ENCODE assay signal across 24 mouse cellular contexts in the genomic region with DNA sequence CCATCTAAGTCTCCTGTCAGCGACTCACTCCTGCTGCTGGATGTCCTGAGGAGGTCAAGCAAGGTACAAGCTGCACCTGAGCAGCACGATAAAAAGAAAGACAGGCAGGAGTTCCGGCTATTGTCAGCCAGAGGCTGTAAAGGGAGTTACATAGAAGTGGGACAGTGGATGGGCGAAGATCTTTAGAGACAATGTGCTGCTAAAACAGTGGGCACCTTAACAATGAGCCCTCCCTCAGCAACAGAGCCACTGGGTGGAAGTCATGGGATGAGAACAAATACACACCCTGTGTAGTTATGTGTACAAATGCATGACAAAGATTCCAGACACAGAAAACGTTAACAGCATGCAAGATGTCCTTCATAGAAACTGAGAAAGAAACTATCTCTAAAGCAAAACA.
DNase-seq lines count a peak whose midpoint lies in the region; ATAC-seq and TF ChIP-seq lines count a peak whose summit lies in the region.
"Had no signal": no experiment of that assay in that cellular context is flagged by ENCODE, and none has a peak within 500 bp of the region (broad histone marks: within the 10 kb centered on the region; RNA-seq: fewer than 3 reads in every experiment).

No protein-coding gene starts in this region.

- H3K4me3 ChIP-seq in hindbrain, embryonic 10.5 days = no peak overlapping the region
- no peak overlapping the region for H3K4me3 ChIP-seq in hindbrain, embryonic 11.5 days (ENCODE audit: low read depth, low read length)
- H3K4me3 ChIP-seq in left cerebral cortex, adult 2 months = no peak overlapping the region
- H3K4me3 ChIP-seq: embryonic facial prominence, embryonic 10.5 days; embryonic facial prominence, embryonic 12.5 days; forebrain, embryonic 13.5 days; forebrain, embryonic 15.5 days had no signal

- no peaks in the 10 kb centered on the region for H3K36me3 ChIP-seq in hindbrain, embryonic 10.5 days
- H3K36me3 ChIP-seq in hindbrain, embryonic 11.5 days (ENCODE audit: control insufficient read depth, insufficient read depth, low read length) = no peaks in the 10 kb centered on the region
- H3K36me3 ChIP-seq: embryonic facial prominence, embryonic 10.5 days; embryonic facial prominence, embryonic 12.5 days; forebrain, embryonic 15.5 days; G1E had no signal

- H3K4me1 ChIP-seq in hindbrain, embryonic 10.5 days (replicated peaks) = peaks cover 16% of the 10 kb centered on the region
- H3K4me1 ChIP-seq in hindbrain, embryonic 11.5 days (replicated peaks; ENCODE audit: control insufficient read depth, insufficient read depth, low read length) = no peaks in the 10 kb centered on the region

- no peak overlapping the region for H3K4me2 ChIP-seq in hindbrain, embryonic 11.5 days (replicated peaks; ENCODE audit: low read depth, low read length)
- H3K4me2 ChIP-seq: embryonic facial prominence, embryonic 12.5 days; forebrain, embryonic 13.5 days; forebrain, embryonic 15.5 days had no signal

- H3K9ac ChIP-seq in hindbrain, embryonic 11.5 days (ENCODE audit: low read depth, low read length) = no peak overlapping the region
- H3K9ac ChIP-seq: embryonic facial prominence, embryonic 12.5 days; forebrain, embryonic 13.5 days; forebrain, embryonic 15.5 days; forebrain, postnatal 0 days had no signal

- H3K9me3 ChIP-seq in hindbrain, embryonic 10.5 days = no peaks in the 10 kb centered on the region
- no peaks in the 10 kb centered on the region for H3K9me3 ChIP-seq in hindbrain, embryonic 11.5 days (ENCODE audit: control insufficient read depth, low read length)
- H3K9me3 ChIP-seq: embryonic facial prominence, embryonic 10.5 days; embryonic facial prominence, embryonic 12.5 days; forebrain, embryonic 13.5 days; forebrain, embryonic 15.5 days; G1E had no signal

- intact Hi-C loops in left cerebral cortex, adult 2 months (cut with DNase I) = no loop called here

- no peaks in the 10 kb centered on the region for H3K27me3 ChIP-seq in hindbrain, embryonic 10.5 days (ENCODE audit: insufficient read depth, poor library complexity, severe bottlenecking)
- H3K27me3 ChIP-seq in hindbrain, embryonic 11.5 days (ENCODE audit: control insufficient read depth, insufficient read depth, low read length) = no peaks in the 10 kb centered on the region
- H3K27me3 ChIP-seq: CH12.LX; embryonic facial prominence, embryonic 12.5 days; forebrain, embryonic 13.5 days; forebrain, embryonic 15.5 days; Patski had no signal

- peak overlapping the region; percentile 12; the same call in 1 of the 2 replicates for H3K27ac ChIP-seq in hindbrain, embryonic 10.5 days
- no peak overlapping the region for H3K27ac ChIP-seq in hindbrain, embryonic 11.5 days (ENCODE audit: low read depth, low read length)
- H3K27ac ChIP-seq in left cerebral cortex, adult 2 months = no peak overlapping the region
- H3K27ac ChIP-seq: embryonic facial prominence, embryonic 10.5 days; embryonic facial prominence, embryonic 12.5 days; forebrain, embryonic 13.5 days; forebrain, embryonic 15.5 days had no signal

- no peak for DNase-seq in hindbrain, embryonic 10.5 days (ENCODE audit: low spot score)
- no peak for DNase-seq in hindbrain, embryonic 11.5 days (ENCODE audit: low spot score)
- DNase-seq in R1 (ENCODE audit: low read depth, low spot score) = peak; percentile 75
- no peak for DNase-seq in testis, postnatal 10 days (ENCODE audit: low spot score)
- DNase-seq in left cerebral cortex, adult 2 months (ENCODE audit: extremely low spot score in 1 of 2, low spot score in 2 of 2) = no peak
- DNase-seq: adrenal gland, adult 8-10 months; adrenal gland, postnatal 14 days; adrenal gland, postnatal 36 days; B cell, adult 2 months; cerebellum, adult 11-12 months; cerebellum, adult 2 months; cerebellum, adult 9-10 months; cerebellum, postnatal 10 days; cerebellum, postnatal 25 days; forebrain, postnatal 0 days had no signal

- ATAC-seq in hindbrain, embryonic 11.5 days (ENCODE audit: low FRiP score) = no peak
- ATAC-seq: activated CD4-positive, CD25-positive, alpha-beta regulatory T cell, adult 4 months; CD4-positive, CD25-positive, alpha-beta regulatory T cell, adult 4 months; forebrain, embryonic 13.5 days; forebrain, embryonic 15.5 days; forebrain, postnatal 0 days; Patski had no signal

- 72% methylated on average over 5 of the region's 5 CpGs for whole genome bisulfite sequencing in hindbrain, embryonic 10.5 days
- WGBS in hindbrain, embryonic 11.5 days = 76% methylated on average over 5 of the region's 5 CpGs

- no peak for TF ChIP-seq CTCF in left cerebral cortex, adult 2 months (IDR thresholded peaks at IDR 0.05)
